Mouse (Mus musculus) right cerebral cortex, postnatal 10 days (tissue): ENCODE measurements around the gene Gstp2.

ENCODE experiments used
- DNase-seq, 2 experiments: peaks; one replicate each; pipeline ENCODE4 v3.0.0; 2021; ENCODE audit warnings: low spot score in 2 of 2

Gstp2 gene

GRCm38 (mm10) chr19:4045966-4046865, at the start of gene Gstp2:
TSS of gene Gstp2 (minus strand) at chr19:4046023.
- DNase-seq = peak; percentile 79 to 85

- no peak for DNase-seq
Measured at GRCm38 (mm10) chr19:4094774-4095303, 49.0 kb upstream of the Gstp2 start.

GRCm38 (mm10) chr19:4094348-4094747, 48.5 kb upstream of the Gstp2 start:
- DNase-seq = no peak

DNA sequence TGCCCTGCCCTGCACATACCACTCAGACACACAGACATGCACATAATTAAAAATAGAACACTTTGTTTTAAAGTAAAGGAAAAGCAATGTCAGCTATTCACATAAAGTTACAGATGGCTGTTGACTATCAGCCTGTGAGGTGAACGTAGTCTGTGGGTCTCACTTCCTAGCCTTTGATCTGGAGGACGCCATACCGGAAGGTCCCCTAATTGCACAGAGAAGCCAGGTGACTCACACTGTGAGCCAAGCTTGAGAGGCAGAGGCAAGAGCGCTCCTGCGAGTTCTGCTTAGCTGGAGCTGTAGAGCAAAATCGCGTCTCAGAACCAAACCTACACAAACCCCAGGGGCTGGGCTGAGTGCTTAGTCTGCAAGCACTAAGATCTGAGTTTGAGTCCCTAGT, 47.9 kb upstream of the Gstp2 start:
- DNase-seq = no peak

DNA sequence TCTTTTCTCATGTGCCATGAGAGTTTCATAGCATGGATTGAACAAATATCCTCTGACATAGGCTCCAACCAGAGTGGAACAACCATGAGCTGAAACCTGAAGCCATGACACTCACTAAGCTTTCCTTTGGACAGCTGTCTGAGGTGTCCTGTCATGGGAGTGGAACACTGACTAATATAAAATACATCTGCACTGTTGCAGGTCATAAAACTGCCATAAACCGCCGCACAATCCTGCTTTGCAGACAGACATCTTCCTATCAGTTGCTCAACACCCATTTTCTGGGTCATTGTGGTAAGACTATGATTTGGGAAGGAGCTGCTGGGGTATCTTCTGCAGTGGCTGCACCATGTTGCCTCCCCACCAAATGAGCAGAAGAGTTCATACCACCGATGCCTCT, 46.9 kb upstream of the Gstp2 start:
- no peak for DNase-seq

DNA sequence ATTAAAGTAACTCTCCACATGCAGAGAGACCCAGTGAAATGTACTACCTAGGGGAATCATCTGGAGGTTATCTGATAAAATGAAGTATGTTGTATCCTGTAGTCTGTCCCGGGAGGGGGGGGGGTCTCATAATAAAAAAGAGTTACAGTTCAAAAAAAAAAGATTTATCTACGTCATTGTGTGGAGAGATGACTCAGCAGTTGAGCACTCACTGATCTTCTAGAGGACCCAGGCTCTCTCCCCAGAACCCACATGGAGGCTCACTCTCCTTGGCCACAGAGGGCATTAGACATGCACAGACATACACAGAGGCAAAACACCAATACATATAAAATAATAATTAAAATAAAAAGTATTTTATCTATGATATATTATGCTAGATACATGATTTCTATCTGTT, 45.6 kb upstream of the Gstp2 start:
- no peak for DNase-seq

DNA sequence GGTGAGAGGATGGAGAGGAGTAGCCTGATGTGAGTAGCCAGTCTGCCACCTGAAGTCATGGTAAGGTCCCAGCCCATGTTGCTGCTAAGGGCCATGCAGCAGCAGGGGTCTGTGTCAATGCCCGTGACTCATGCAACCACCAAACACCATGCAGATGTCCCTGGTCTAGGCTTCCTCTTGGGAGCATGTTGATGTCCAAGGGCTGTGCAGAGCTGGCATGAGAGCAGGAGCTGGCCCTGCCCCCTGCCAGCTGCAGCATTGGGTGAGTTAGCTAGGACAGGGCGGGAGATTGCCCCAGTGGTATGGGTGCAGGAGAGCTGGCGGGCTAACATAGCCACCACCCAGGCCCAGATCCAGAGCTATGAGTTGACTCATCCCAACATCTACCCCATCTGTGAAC, 44.6 kb upstream of the Gstp2 start:
- DNase-seq = no peak

DNA sequence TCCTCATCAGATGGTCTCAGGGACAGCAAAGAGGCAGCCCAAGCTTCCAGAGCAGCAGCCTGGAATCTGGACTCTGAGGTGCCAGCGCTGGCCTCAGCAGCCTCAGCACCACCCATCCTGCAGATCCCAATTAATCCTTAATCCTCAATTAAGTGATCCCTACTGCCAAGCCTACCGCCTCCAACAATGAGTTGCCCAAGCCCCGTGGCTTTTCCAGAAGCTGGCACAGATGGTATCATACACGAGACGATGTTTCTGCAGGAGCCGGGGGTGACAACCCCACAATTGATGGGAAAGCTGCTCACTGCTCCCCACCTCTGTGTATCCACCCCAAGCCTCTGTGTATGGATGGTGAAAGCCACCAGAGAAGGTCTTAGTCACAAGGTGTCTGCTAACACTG, 43.3 kb upstream of the Gstp2 start:
- no peak for DNase-seq

DNA sequence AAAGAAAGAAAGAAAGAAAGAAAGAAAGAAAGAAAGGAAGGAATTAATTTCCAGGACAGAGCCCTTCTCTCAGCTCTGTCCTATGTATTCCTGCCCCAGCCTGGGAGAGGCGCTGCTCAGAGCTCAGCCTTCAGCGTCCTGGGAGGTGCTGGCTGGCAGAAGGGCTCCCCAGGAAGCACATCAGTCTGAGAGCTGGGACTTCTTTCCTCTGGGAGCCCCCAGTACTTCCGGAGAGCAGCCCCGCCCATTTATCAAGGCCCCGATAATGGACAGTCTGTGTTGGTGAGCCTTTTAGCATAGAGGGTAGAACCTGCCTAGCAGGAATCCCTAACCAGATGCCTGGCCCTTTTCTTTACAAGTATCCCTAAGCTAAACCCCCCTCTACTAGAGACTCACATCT, 42.3 kb upstream of the Gstp2 start:
- DNase-seq = no peak

DNA sequence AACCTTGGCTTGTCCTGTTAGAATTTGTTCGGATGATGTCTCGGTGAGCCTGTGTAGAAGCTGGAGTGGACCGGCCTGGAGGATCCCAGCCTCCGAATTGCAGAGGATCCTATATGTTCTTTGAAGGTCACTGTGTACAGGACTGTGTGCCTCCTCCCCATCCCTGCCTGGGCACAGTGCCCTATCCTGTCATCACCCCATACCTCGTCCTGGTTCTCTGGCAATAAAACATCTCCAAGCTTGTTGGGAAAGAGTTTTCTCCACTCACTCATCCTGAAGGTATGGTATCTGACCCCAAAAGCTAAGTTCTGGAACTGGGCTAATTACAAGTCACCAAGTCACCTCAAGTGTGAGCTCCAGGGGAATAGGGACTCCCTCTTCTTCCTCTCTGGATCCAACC, 41.3 kb upstream of the Gstp2 start:
- no peak for DNase-seq

DNA sequence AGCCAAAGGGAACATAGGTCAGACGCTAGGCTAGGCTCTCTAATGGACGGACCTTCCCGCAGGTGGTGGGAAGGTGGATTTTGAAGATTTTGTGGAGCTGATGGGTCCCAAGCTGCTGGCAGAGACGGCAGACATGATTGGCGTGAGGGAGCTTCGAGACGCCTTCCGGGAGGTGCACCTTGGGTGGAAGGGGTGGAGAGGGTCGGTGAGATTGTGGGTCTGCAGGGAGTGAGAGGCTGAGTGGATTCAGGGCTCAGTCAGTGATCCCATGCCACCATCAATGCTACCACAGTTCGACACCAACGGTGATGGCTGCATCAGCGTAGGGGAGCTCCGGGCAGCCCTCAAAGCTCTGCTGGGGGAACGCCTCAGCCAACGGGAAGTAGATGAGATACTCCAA, 40.3 kb upstream of the Gstp2 start:
- DNase-seq = no peak

DNA sequence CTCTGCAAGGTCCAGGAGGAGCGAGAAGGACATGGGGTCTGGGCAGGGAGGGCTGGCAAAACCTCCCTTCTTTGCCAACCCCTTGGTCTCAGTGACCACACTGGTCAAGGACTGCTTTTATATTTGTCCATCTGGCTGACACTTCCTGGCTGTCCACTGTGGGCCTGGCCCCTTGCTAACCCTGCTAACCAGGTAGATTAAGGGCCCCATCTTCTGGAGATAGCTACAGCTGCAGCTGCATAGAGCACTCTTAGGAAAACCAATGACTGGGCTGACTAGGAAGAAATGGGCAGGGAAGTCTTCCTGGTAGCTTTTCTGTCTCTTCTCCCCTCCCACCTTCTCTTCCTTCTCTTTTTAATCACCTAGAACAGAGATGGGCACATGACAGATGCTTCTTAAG, 39.2 kb upstream of the Gstp2 start:
- DNase-seq = no peak

DNA sequence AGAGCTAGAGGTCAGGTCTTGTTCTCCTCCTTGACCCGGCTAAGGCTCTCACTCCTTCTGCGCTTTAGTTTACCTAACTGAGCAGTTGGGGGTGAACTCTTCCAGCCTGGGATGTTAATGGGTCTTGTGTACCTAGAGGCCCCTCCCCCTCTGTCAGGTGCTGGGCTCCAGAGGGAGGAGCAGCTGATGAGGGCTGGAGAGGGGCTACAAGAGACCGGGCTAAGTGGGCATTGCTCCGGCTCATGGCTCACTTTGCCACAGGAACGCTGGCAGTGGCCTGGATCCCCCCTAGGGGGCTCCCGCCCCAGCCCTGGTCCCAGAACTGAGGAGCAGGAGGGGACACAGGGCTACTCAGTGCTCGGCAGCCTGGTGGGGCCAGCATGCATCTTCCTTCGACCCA, 38.0 kb upstream of the Gstp2 start:
- no peak for DNase-seq

DNA sequence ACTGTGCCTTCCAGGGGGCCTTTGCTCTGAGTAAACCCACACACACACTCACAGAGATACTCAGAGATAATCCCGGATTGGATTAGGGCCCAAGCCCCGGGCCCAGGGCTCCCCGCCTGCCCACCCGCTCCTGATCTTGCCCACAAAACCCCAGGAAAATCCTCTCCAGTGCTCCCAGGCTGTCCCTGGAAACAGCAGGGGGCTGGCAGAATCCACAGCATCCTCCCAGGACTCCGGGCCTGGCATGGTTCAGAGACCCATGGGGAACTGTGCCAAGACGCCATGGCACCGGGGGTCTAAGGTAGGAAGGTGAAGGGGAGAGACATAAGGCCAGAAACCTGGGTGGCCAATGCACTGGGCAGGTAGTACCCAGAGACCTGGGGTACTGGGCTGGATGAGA, 37.5 kb upstream of the Gstp2 start:
- no peak for DNase-seq

- DNase-seq = no peak
Measured at GRCm38 (mm10) chr19:4082219-4082965, 36.6 kb upstream of the Gstp2 start.

- no peak for DNase-seq
Measured at GRCm38 (mm10) chr19:4081394-4081793, 35.6 kb upstream of the Gstp2 start, which contains the start of gene Cabp2. TSS of gene Cabp2 (plus strand) at chr19:4081578.

DNA sequence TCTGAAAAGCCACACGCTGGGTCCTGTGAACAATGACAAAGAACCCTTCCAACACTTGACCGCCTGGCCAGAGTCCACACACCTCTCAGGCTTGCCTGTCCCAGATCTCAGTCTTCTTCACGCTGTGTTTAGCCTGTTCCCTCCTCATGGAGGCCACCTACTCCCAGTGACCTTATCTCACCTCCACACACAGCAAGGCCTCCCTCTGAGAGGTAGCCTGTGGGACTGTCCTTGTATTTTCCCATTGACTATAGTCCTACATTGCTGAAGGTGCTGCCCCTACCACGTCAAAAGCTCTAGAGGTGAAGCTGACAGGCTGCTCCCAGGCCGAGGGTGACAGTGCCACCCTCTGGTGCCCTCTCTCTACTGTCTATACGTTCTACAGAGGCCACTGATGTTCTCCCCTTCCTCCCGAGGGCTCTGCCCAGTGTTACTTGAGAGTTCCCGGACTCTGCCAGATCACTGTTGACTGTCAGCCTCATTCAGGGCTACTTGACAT, 34.7 kb upstream of the Gstp2 start:
- no peak for DNase-seq

DNA sequence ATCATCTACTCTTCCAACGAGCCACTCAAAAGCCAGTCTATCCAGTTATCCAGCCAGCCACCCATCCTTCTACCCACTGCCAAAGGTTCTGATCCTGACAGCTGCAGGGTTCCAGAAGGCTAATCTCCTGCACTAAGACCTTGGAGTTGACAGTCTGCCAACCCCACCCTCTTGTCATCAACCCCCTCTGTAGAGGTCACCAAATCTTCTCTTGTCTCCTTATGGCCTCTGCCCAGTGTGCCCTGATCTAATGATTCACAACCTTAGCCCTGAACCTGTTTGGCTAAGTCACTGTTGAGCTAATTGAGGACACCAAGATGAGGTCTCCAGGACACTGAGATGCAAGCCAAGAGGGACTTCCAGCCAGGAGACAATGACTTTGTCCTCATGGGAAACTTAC, 33.8 kb upstream of the Gstp2 start:
- DNase-seq = no peak

GRCm38 (mm10) chr19:4075531-4075930, 29.7 kb upstream of the Gstp2 start:
- no peak for DNase-seq

GRCm38 (mm10) chr19:4072706-4073424, 27.0 kb upstream of the Gstp2 start:
- no peak for DNase-seq

- DNase-seq = no peak
Measured at GRCm38 (mm10) chr19:4071406-4071805, 25.6 kb upstream of the Gstp2 start.

- no peak for DNase-seq
Measured at GRCm38 (mm10) chr19:4070756-4071155, 24.9 kb upstream of the Gstp2 start.
